In the genomic region with DNA sequence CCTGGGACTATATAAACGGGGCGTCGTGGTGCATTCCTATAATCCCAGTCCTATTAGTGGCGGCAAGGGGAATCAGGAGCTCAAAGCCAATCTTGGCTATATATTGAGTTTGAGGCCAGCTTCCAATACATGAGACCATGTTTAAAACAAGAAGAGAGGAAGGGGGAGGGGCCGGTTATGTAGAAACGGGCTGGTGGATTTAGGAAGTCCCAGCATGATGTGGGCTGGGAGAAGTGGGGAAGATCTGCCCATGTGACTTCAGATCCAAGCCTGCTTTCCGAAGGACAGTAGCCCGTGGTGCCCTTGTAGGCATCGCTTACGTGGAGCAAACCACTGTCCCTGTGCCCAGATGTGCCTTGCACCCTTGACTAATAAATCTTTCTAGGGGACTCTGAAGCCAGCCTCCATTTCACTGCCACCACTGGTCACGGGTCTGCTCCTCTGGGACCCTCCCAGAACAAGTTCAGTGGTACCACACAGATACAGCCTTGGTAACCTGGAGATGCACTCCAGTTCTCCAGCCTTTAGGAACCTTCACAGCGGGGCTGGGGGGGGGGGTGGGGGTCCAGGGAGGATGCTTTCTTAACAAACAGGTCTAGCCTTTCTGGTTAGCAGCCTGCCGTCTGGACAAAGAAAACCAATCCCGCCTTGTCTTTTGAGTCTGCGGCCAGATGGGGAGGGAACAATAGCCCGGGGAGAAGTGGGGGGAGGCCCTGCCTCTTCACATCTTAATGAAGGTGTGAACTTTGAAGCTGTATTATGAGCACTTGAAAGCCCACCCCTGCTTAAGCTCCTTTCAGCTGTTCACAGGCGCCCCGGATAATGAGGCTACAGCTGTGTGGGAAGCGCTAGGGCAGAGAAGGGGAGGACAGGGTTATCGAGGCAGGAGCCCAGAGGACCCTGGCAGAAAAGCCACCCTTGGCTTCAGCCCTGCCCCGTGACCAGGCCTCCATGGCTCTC, we compare ENCODE assay signal across 8 mouse cellular contexts.
DNase-seq lines count a peak whose midpoint lies in the region; ATAC-seq lines count a peak whose summit lies in the region.

No protein-coding gene starts in this region.

- peaks cover 20% of the 10 kb centered on the region for H3K4me1 ChIP-seq in heart, embryonic 12.5 days (replicated peaks)
- peaks cover 19% of the 10 kb centered on the region for H3K4me1 ChIP-seq in forebrain, embryonic 13.5 days
- H3K4me1 ChIP-seq in midbrain, embryonic 12.5 days: peaks cover 29% of the 10 kb centered on the region
- no peaks in the 10 kb centered on the region for H3K4me1 ChIP-seq in liver, embryonic 11.5 days (replicated peaks; ENCODE audit: control insufficient read depth, insufficient read depth, low read length)

- no peak for ATAC-seq in heart, embryonic 12.5 days (ENCODE audit: insufficient number of reproducible peaks, low FRiP score)
- peak; percentile 90 for ATAC-seq in forebrain, embryonic 13.5 days
- peak; percentile 88 for ATAC-seq in midbrain, embryonic 12.5 days (ENCODE audit: low FRiP score, low read depth)
- ATAC-seq in liver, embryonic 11.5 days (replicated peaks; ENCODE audit: low FRiP score): no peak

- WGBS in heart, embryonic 12.5 days: 15% methylated on average over 21 of the region's 21 CpGs
- 2% methylated on average over 21 of the region's 21 CpGs for WGBS in forebrain, embryonic 13.5 days
- WGBS in midbrain, embryonic 12.5 days: 3% methylated on average over 21 of the region's 21 CpGs
- WGBS in liver, embryonic 11.5 days: 20% methylated on average over 21 of the region's 21 CpGs

- no peaks in the 10 kb centered on the region for H3K36me3 ChIP-seq in heart, embryonic 12.5 days
- H3K36me3 ChIP-seq in forebrain, embryonic 13.5 days (ENCODE audit: poor library complexity, severe bottlenecking): no peaks in the 10 kb centered on the region
- H3K36me3 ChIP-seq in midbrain, embryonic 12.5 days: no peaks in the 10 kb centered on the region
- no peaks in the 10 kb centered on the region for H3K36me3 ChIP-seq in liver, embryonic 11.5 days (ENCODE audit: control insufficient read depth, insufficient read depth, low read length)

- H3K9me3 ChIP-seq in heart, embryonic 12.5 days (replicated peaks): no peaks in the 10 kb centered on the region
- no peaks in the 10 kb centered on the region for H3K9me3 ChIP-seq in forebrain, embryonic 13.5 days (replicated peaks)
- H3K9me3 ChIP-seq in midbrain, embryonic 12.5 days: no peaks in the 10 kb centered on the region
- no peaks in the 10 kb centered on the region for H3K9me3 ChIP-seq in liver, embryonic 11.5 days (ENCODE audit: control insufficient read depth, low read length)

- no peak for DNase-seq in heart, adult 8-10 months (ENCODE audit: low spot score)
- DNase-seq in ZHBTc4 (ENCODE audit: low read depth, low spot score) (peak; percentile 54), adipocyte (ENCODE audit: low spot score) (no peak)
- DNase-seq in urinary bladder, postnatal 25 days (ENCODE audit: low spot score): no peak
- DNase-seq in liver, embryonic 11.5 days (ENCODE audit: low spot score): no peak

- H3K27me3 ChIP-seq in heart, embryonic 12.5 days (replicated peaks): no peaks in the 10 kb centered on the region
- H3K27me3 ChIP-seq in forebrain, embryonic 13.5 days: no peaks in the 10 kb centered on the region
- H3K27me3 ChIP-seq in midbrain, embryonic 12.5 days: peaks cover 12% of the 10 kb centered on the region
- no peaks in the 10 kb centered on the region for H3K27me3 ChIP-seq in liver, embryonic 11.5 days (replicated peaks; ENCODE audit: control insufficient read depth, insufficient read depth, low read length)

- peak overlapping the region; percentile 48 for H3K4me2 ChIP-seq in heart, embryonic 12.5 days
- peak overlapping the region; percentile 42 for H3K4me2 ChIP-seq in forebrain, embryonic 13.5 days
- H3K4me2 ChIP-seq in midbrain, embryonic 12.5 days (replicated peaks): peak overlapping the region; percentile 34
- no peak overlapping the region for H3K4me2 ChIP-seq in liver, embryonic 11.5 days

- H3K9ac ChIP-seq in heart, embryonic 12.5 days: peak overlapping the region; percentile 9; the same call in 1 of the 2 replicates
- H3K9ac ChIP-seq in forebrain, embryonic 13.5 days: no peak overlapping the region
- H3K9ac ChIP-seq in midbrain, embryonic 12.5 days (replicated peaks): no peak overlapping the region; the same call in 1 of the 2 replicates
- no peak overlapping the region for H3K9ac ChIP-seq in liver, embryonic 11.5 days (ENCODE audit: low read depth, low read length)

- H3K27ac ChIP-seq in heart, embryonic 12.5 days (ENCODE audit: poor library complexity, severe bottlenecking): no peak overlapping the region
- H3K27ac ChIP-seq in forebrain, embryonic 13.5 days: peak overlapping the region; percentile 69
- peak overlapping the region; percentile 83 for H3K27ac ChIP-seq in midbrain, embryonic 12.5 days (replicated peaks)
- no peak overlapping the region for H3K27ac ChIP-seq in liver, embryonic 11.5 days (ENCODE audit: low read depth, low read length)

- 0 out of 2 replicates have a peak overlapping the region, but pooled peaks have one; percentile 3 for H3K4me3 ChIP-seq in heart, embryonic 12.5 days
- no peak overlapping the region for H3K4me3 ChIP-seq in forebrain, embryonic 13.5 days
- H3K4me3 ChIP-seq in midbrain, embryonic 12.5 days: no peak overlapping the region
- H3K4me3 ChIP-seq in liver, embryonic 11.5 days (ENCODE audit: low read depth, low read length): no peak overlapping the region

Comparison
In these comparisons a context has a peak if more than half of its experiments do, and no peak if none do; other contexts are left out.
1. ATAC-seq: peak in forebrain, embryonic 13.5 days (single experiment) and midbrain, embryonic 12.5 days (single experiment); none in heart, embryonic 12.5 days (single experiment) and liver, embryonic 11.5 days (single experiment).
2. H3K27ac ChIP-seq: peak in forebrain, embryonic 13.5 days (single experiment) and midbrain, embryonic 12.5 days (single experiment); none in heart, embryonic 12.5 days (single experiment) and liver, embryonic 11.5 days (single experiment).